Mouse (Mus musculus): ENCODE data around the gene Fktn. TPM values are rescaled to one million over a fixed set of nuclear protein-coding genes. Genes with fewer than 3 reads are reported as not detected.

Gene Fktn
- polyA plus RNA-seq, 1 experiment from 2014 or later = 22.2 TPM

DNA sequence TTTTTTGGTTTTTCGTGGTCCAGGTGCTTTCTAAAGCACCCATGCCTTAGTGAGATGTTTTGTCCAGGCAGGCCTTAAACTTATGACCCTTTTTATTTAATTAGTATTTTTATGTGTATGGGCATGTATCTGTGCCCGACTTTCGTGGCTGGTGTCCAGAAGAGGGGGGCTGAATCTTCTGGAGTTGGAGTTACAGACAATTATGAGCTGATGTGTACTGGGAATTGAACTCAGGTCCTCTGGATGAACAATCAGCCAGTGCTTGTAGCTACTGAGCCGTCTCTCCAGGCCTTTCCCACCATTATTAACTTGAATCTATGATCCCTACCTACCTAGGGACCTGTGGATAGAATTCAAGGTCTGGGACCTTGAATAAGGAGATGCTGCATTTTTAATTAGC, 67.6 kb downstream of the Fktn start:
- Histone ChIP-seq H3K36me3 (no peaks in the 10 kb centered on the region), H3K4me2 (replicated peaks) (no peak overlapping the region), H3K9ac (no peak overlapping the region), H3K4me1 (peaks cover 18% of the 10 kb centered on the region), H3K4me3 (no peak overlapping the region), H3K9me3 (no peaks in the 10 kb centered on the region), H3K27me3 (replicated peaks) (0 out of 2 replicates have a peak, but pooled peaks cover 9% of the 10 kb centered on the region), H3K27ac (no peak overlapping the region)
- no peak for ATAC-seq (ENCODE audit: low FRiP score, low read depth)
- 80% methylated on average over 4 of the region's 4 CpGs for WGBS

DNA sequence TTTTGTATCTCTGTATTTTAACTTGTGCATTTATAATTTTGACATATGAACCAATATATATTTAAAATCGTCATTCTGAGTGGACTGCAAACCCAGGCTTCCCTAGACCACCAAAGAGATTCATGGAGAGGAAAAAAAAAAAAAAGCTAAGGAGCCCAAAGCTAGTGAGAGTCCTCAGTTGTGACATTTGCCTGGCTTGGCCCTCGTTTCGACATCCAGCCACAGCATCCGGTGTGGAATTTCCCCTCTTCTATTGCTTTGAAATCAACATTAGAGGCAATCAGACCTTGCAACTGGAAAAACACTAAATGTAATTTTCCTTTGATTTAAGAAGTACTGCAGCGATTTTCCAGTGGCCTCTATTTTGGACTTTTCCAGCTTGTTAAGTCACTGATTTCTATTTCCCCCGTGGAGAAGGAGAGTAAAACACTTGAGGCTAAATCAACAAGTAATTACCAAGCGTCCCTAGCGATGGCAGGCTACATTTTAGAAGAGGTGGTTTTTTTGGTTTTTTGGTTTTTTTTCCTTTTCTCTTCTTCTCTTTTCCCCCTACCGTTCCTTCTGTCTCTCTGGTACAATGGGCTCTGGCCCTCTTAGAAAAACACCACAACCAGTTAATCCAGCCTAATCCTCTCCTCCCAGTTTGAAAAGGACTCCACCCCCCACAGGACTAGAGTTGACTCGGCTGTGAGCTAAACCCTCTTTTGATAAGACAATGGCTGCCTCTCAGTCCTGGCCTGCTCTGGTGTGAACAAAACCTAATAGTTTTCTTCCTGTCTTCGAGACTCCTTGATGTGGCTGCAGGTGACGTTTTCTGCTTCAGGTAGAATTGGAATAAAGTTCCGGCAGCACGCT, 68.6 kb downstream of the Fktn start:
- Histone ChIP-seq H3K4me1 (peaks cover 18% of the 10 kb centered on the region), H3K27me3 (replicated peaks) (0 out of 2 replicates have a peak, but pooled peaks cover 9% of the 10 kb centered on the region), H3K4me2 (replicated peaks) (no peak overlapping the region), H3K27ac (no peak overlapping the region), H3K36me3 (no peaks in the 10 kb centered on the region), H3K9ac (no peak overlapping the region), H3K4me3 (no peak overlapping the region), H3K9me3 (no peaks in the 10 kb centered on the region)
- 32% methylated on average over 14 of the region's 14 CpGs for WGBS
- ATAC-seq (ENCODE audit: low FRiP score, low read depth) = no peak

DNA sequence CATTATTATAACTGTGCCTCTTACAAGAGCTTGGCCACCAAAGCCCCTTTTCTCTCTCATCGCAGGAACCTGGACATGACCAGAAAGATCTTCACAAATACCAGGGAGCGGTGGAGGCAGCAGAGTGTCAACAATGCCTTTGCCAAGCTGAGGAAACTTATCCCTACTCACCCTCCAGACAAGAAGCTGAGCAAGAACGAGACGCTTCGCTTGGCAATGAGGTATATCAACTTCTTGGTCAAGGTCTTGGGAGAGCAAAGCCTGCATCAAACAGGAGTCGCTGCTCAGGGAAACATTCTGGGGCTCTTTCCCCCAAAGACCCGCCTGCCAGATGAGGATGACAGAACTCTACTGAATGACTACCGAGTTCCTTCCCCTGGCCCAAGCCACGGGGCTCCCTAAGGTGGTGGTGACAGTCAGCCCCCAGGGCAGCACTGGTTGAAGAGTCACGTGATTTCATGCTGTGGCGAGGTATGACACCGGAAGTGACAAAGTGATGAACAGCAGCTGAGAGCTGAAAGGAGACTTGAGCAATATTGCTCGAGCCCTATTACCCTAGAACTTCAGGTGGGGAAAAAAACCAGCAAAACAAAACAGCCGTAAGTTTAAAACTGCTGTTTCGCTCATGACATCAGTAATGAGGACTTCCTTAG, 72.1 kb downstream of the Fktn start:
- Histone ChIP-seq H3K4me1 (no peaks in the 10 kb centered on the region), H3K9ac (no peak overlapping the region), H3K9me3 (no peaks in the 10 kb centered on the region), H3K4me2 (replicated peaks) (no peak overlapping the region), H3K4me3 (no peak overlapping the region), H3K36me3 (no peaks in the 10 kb centered on the region), H3K27me3 (replicated peaks) (no peaks in the 10 kb centered on the region), H3K27ac (no peak overlapping the region)
- WGBS = 87% methylated on average over 15 of the region's 15 CpGs
- no peak for ATAC-seq (ENCODE audit: low FRiP score, low read depth)

DNA sequence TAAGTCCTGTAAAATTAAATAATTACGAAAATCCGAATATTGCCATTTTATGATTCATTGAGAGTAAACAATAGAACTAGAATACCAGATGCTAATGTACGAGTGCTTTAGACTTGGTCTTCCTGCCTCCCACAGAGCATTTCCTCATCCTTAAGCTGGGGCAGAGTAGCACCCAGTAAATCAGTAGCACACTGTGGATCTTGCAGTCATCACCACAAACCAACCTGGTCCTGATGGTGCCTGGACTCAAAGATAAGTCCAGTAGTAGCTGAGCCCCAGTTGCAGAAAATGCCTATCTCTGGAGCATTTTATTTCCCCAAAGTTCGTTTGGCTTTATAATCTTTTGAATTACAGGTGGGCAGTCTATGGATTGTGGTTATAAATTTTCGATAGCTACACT, 73.1 kb downstream of the Fktn start:
- H3K27me3 ChIP-seq (replicated peaks) = no peaks in the 10 kb centered on the region
- no peak overlapping the region for H3K9ac ChIP-seq
- H3K4me2 ChIP-seq (replicated peaks) = no peak overlapping the region
- H3K4me1 ChIP-seq = no peaks in the 10 kb centered on the region
- ATAC-seq (ENCODE audit: low FRiP score, low read depth) = no peak
- WGBS = 76% methylated on average over 5 of the region's 5 CpGs
- no peak overlapping the region for H3K4me3 ChIP-seq
- no peak overlapping the region for H3K27ac ChIP-seq
- no peaks in the 10 kb centered on the region for H3K36me3 ChIP-seq
- no peaks in the 10 kb centered on the region for H3K9me3 ChIP-seq

DNA sequence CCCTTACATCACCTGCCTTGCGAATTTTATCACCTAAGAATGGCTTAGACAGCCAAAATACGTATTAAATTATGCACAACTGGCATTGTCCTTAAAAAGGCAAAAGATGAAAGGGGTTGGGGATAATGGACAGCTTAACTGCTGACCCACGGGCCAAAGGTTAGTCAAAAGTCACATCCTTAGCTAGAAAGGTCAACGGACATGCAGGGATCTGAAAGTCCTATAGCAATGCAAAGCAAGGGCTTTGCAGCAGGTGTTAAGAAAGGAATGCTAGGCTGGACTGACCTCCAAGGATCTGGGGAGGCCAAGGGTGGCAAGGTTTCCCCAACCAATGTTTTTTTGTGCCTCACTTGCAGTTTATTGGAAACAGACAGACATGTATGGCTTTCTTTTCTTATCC, 75.5 kb downstream of the Fktn start:
- H3K4me2 ChIP-seq (replicated peaks) = no peak overlapping the region
- no peak overlapping the region for H3K9ac ChIP-seq
- no peak for ATAC-seq (ENCODE audit: low FRiP score, low read depth)
- no peak overlapping the region for H3K27ac ChIP-seq
- no peaks in the 10 kb centered on the region for H3K9me3 ChIP-seq
- WGBS = 6% methylated on average over 4 of the region's 4 CpGs
- no peak overlapping the region for H3K4me3 ChIP-seq
- H3K36me3 ChIP-seq = no peaks in the 10 kb centered on the region
- no peaks in the 10 kb centered on the region for H3K27me3 ChIP-seq (replicated peaks)
- no peaks in the 10 kb centered on the region for H3K4me1 ChIP-seq

DNA sequence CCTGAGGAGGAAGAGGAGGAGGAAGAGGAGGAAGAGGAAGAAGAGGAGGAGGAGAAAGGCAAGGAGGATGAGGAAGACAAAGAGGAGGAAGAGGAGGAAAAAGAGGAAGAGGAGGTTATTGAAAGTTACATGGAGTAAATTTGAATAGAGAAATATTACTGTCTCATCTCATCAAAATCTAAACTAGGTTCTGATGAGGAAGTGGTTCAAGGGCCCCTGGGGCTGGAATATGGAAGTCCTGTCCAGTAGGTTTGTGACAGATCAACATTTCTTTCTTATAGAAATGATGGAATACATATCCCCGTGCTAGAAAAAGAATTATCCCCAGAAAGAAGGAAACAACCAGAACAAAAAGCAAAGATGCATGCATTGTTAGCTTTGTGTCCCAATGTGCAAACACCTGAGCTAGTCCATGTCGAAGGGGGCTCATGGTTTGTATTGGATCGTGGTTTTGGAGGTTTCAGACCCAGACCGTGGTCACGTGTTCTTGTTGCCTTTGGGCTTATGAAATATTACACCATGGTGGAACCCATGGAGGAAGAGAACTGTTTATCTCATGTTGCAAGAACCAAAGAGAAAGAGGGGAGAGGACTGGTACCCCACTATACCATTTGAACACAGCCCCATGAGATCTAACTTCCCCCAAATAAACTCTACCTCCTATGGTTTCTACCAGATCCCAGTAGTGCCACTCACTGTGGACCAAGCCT, 80.6 kb downstream of the Fktn start:
- 90% methylated on average over 5 of the region's 5 CpGs for WGBS

DNA sequence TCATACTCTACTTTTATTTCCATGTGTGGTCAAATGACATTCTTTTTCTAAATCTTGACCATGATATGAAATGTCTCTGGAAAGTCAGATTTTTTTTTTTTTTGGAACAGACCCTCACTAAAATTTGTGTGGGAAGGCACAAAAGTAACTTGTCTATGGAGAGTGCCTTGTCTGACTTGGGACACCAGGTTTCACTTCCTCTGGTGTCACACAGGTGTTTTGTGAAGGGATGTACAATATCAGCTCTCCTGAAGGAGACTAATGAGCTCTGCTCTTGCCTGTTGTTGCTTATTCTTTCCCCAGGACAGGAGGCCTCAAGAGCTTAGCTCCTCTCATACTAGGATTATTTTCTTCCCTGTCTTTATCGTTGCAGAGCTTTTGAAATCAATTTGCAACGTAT, 81.3 kb downstream of the Fktn start:
- no peak for ATAC-seq (ENCODE audit: low FRiP score, low read depth)
- no peak overlapping the region for H3K4me2 ChIP-seq (replicated peaks)
- H3K9ac ChIP-seq = no peak overlapping the region
- no peaks in the 10 kb centered on the region for H3K9me3 ChIP-seq
- H3K4me1 ChIP-seq = peaks cover 7% of the 10 kb centered on the region; the same call in 1 of the 2 replicates
- 59% methylated on average over 2 of the region's 2 CpGs for WGBS
- H3K4me3 ChIP-seq = no peak overlapping the region
- no peaks in the 10 kb centered on the region for H3K27me3 ChIP-seq (replicated peaks)
- no peaks in the 10 kb centered on the region for H3K36me3 ChIP-seq
- no peak overlapping the region for H3K27ac ChIP-seq

More for the DNA sequence above, 80.6 kb downstream of the Fktn start:
- H3K4me3 ChIP-seq = no peak overlapping the region
- H3K27ac ChIP-seq = no peak overlapping the region
- H3K9ac ChIP-seq = no peak overlapping the region
- peaks cover 7% of the 10 kb centered on the region; the same call in 1 of the 2 replicates for H3K4me1 ChIP-seq
- no peaks in the 10 kb centered on the region for H3K27me3 ChIP-seq (replicated peaks)
- no peak overlapping the region for H3K4me2 ChIP-seq (replicated peaks)
- ATAC-seq (ENCODE audit: low FRiP score, low read depth) = no peak
- H3K9me3 ChIP-seq = no peaks in the 10 kb centered on the region
- H3K36me3 ChIP-seq = no peaks in the 10 kb centered on the region

DNA sequence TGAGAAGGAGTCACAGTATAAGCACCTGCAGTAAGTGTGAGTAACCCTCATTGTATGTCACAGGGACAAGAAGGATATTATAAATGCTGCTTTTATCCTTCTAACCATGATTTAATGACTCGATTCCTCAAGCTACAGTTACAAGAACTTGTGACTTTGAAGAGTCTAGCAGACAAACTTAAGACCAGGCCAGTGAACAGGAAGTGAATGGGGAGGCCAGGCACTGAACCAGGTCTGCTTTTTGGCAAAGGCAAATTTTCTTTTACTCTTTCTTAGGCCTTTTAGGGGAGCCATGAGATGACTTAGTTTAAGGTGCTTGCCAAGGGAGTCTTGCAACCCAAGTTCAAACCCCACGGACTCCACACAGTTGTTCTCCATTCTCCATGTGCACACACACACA, 81.9 kb downstream of the Fktn start:
- Histone ChIP-seq H3K9me3 (no peaks in the 10 kb centered on the region), H3K27me3 (replicated peaks) (no peaks in the 10 kb centered on the region), H3K4me1 (peaks cover 7% of the 10 kb centered on the region; the same call in 1 of the 2 replicates), H3K27ac (no peak overlapping the region), H3K4me3 (no peak overlapping the region), H3K9ac (no peak overlapping the region), H3K36me3 (no peaks in the 10 kb centered on the region), H3K4me2 (replicated peaks) (no peak overlapping the region)
- ATAC-seq (ENCODE audit: low FRiP score, low read depth) = no peak
- 87% methylated on average over 2 of the region's 2 CpGs for WGBS

DNA sequence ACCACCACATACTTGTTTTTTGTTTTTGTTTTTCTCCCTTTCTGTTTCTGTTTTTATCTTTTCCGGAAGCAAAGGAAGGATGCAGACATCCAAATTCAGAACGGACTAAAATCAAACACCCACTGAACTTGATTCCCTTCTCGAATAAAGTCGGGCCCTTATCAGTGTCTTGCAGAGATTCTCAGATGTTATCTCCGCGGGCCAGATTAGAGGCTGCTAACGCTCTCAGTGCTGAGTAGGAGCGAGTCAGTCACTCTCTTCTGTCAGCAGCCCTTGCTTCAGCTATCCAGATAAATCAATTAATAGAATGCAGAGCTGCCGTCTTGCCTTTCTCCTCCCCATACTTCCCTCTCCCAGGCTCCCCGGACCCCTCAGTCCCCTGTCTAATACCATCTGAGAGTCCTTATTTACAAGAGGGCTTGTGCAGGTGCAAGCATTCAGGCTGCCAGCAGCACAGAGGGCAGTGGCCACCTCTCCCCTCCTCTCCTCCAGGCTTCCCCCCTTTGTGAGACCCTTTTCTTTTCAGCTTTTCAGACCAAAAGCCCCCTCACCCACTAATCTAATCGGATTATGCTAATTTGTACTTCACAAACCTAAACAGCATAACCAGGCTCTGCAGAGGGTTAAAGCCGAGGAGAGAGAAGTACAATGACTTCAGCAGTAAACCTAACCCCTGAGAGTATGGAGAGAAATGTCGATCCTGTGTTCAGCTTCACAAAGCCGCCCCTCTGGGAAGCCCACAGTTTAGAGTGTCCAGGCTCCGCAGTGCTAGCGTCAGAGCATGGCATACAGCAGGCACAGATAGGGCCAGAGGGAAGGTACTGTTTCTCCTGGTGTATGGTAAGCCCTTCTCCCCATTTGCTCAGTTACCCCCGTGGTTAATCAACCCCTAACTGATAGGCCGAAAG, 83.3 kb downstream of the Fktn start:
- Histone ChIP-seq H3K4me3 (no peak overlapping the region), H3K9ac (no peak overlapping the region), H3K4me1 (peaks cover 7% of the 10 kb centered on the region; the same call in 1 of the 2 replicates), H3K4me2 (replicated peaks) (peak overlapping the region; percentile 23; the same call in 1 of the 2 replicates), H3K36me3 (no peaks in the 10 kb centered on the region), H3K9me3 (no peaks in the 10 kb centered on the region), H3K27me3 (replicated peaks) (no peaks in the 10 kb centered on the region), H3K27ac (no peak overlapping the region)
- ATAC-seq (ENCODE audit: low FRiP score, low read depth) = peak; percentile 65
- 25% methylated on average over 18 of the region's 18 CpGs for WGBS

DNA sequence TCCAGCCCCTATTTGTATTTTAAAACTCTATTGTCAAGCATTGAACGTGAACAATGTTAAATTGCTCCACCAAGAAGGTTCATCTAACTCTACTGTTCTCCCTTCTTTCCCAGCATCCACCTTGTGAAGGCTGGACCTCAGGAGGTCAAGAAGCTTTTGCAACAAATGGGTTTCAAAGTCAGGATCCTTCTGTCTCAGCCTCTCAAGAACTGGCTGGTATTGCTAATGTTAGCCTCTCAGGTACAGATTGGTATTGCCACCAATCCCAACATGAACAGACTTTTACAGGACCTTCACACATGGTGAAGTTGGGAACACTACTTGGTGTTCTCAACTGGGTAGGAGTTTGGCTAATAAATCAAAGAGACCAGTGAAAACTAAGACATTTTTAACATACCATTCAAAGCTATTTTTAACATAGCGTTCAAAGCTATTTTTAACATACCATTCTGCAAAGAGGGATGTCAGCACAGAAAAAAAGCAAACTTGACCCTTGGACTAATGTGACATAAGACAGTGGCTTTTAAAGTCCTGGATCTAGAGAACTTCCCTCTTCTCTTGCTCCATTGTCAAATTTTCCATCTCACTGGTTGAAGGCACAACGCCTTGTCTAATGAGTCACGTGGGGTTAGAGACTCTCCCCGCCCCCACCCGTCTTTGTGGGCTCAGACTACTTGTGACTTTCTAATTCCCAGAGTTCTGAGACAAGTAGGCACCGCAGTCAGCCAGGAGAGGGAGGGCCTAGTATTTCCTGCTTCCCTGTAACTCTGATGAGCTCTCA, 85.3 kb downstream of the Fktn start:
- no peak overlapping the region for H3K9ac ChIP-seq
- H3K9me3 ChIP-seq = no peaks in the 10 kb centered on the region
- no peak overlapping the region for H3K4me3 ChIP-seq
- no peak overlapping the region for H3K4me2 ChIP-seq (replicated peaks)
- 66% methylated on average over 7 of the region's 7 CpGs for WGBS
- no peaks in the 10 kb centered on the region for H3K27me3 ChIP-seq (replicated peaks)
- no peak for ATAC-seq (ENCODE audit: low FRiP score, low read depth)
- peaks cover 7% of the 10 kb centered on the region; the same call in 1 of the 2 replicates for H3K4me1 ChIP-seq
- H3K36me3 ChIP-seq = no peaks in the 10 kb centered on the region
- no peak overlapping the region for H3K27ac ChIP-seq

DNA sequence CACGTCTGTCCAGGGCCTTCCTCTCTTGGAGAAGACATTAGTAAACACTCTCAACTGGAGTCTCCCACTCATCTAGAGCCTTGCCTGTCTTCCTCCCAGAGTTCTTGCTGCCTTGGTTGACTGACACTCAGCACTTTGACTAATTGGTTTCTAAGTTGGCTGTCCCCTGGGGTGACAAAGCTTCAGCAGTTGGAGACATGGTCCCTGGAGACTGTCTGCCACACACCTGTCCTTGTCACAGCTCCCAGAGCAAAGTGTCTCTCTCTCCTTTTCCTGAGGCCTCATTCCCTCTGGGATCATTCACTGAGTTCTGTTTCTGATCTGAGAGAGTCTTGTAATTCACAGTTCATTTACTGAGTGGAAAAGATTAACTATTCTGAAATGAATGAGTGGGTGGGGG, 86.0 kb downstream of the Fktn start:
- WGBS = 89% methylated on average over 1 of the region's 1 CpGs
- H3K4me2 ChIP-seq (replicated peaks) = no peak overlapping the region
- no peak for ATAC-seq (ENCODE audit: low FRiP score, low read depth)
- H3K27ac ChIP-seq = no peak overlapping the region
- no peaks in the 10 kb centered on the region for H3K27me3 ChIP-seq (replicated peaks)
- 0 out of 2 replicates have a peak, but pooled peaks cover 3% of the 10 kb centered on the region for H3K9me3 ChIP-seq
- H3K9ac ChIP-seq = no peak overlapping the region
- no peak overlapping the region for H3K4me3 ChIP-seq
- no peaks in the 10 kb centered on the region for H3K36me3 ChIP-seq
- H3K4me1 ChIP-seq = peaks cover 7% of the 10 kb centered on the region; the same call in 1 of the 2 replicates
